Mouse (Mus musculus): ENCODE results near the gene Gm6337.
"Not testable (repeated sequence)": the region's sequence is repeated elsewhere in the genome, so short reads cannot be mapped to it uniquely, and the experiment has no call there.

Gene Gm6337

DNA sequence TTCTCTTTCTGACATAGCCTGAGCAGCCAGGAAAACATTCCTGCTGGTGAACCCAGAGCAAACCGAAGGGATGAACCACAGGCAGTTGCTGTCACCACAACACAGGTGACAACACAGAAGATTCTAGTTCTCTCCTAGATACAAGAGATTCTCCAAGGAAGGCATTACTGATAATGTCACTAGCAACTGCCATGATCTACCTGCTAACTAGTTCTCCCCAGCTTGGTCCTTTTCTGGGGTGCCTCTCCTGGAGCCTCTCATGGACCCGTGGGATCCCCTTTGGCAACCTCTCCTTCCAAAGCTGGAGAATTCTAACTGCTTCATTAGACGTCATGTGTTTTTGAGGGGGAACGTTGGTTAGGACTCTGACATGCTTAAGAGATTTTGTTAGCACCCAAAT lies at the start of gene Gm6337:
TSS of gene Gm6337 (minus strand) at position 101 of the 400 bp plus-strand sequence.
- in situ Hi-C loops (cut with MboI, MseI) = not testable (repeated sequence)

DNA sequence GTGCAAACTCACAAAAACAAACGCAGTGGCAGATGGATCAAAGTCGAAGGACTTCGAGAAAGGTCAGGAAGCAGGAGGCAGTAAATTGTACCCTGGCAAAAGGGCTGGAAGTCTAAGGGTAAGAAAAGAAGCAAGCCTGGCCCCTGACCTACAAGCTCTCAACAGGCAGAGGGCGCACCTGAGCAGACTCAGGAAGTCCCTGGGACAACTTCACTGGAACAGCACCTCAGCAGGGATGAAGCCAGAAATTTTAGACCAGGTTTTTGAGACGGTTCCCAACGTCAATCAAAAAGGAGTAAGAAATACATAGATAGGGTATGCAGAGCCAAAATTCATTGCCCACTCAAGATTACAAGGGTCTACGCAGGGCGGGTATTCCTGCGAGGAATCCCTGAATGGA lies 49.4 kb upstream of the Gm6337 start:
- in situ Hi-C loops (cut with MboI, MseI) = not testable (repeated sequence)

DNA sequence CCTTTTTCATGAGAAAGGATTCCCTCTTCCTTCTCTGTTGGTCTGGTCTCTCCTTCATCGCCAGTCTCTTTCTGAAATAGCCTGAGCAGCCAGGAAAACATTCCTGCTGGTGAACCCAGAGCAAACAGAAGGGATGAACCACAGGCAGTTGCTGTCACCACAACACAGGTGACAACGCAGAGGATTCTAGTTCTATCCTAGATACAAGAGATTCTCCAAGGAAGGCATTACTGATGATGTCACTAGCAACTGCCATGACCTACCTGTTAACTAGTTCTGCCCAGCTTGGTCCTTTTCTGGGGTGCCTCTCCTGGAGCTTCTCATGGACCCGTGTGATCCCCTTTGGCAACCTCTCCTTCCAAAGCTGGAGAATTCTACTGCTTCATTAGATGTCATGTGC lies 35.8 kb upstream of the Gm6337 start, which contains the start of gene Gm8206:
TSS of gene Gm8206 (minus strand) at position 101 of the 400 bp plus-strand sequence.
- in situ Hi-C loops (cut with MboI, MseI) = loop anchor here (25.0 kb wide), 1 partner anchor 1332 kb away; no protein-coding TSS in a partner anchor

All from T-helper 2 cell (primary cell).